Mouse (Mus musculus) subcutaneous adipose tissue, adult 2 months (tissue): Measurements from ENCODE around the gene Klrg1. TPM values are rescaled to one million over a fixed set of nuclear protein-coding genes. Genes with fewer than 3 reads are reported as not detected.

Experiments
- polyA plus RNA-seq: library from polyadenylated mRNA; depleted of rRNA; stranded (reverse); fragments of >200 nt; gene quantifications from 2 replicates; pipeline ENCODE4 v1.2.3, GENCODE M21; 2012; ENCODE audit warnings: low replicate concordance; rRNA removed

Gene Klrg1
- polyA plus RNA-seq: 0.42 and 1.6 TPM in 2 replicates

GRCm38 (mm10) chr6:122282782-122283181 lies at the start of gene Klrg1:
TSS of gene Klrg1 (minus strand) at chr6:122282882.

GRCm38 (mm10) chr6:122308505-122309393 lies 26.1 kb upstream of the Klrg1 start, which contains the start of gene M6pr:
TSS of gene M6pr (plus strand) at chr6:122308720.

Other genes starting within 250 kb of the Klrg1 start
- gene M6pr, start 25.8 kb upstream of the Klrg1 start, polyA plus RNA-seq: 97.5 and 101 TPM in 2 replicates
- 14.6 and 55.6 TPM in 2 replicates for gene Phc1, start 57.7 kb upstream of the Klrg1 start, polyA plus RNA-seq
- 0.11 and 0.49 TPM in 2 replicates for gene Rimklb, start 215.9 kb upstream of the Klrg1 start, polyA plus RNA-seq
- 392 and 474 TPM in 2 replicates for gene Mfap5, start 223.0 kb upstream of the Klrg1 start, polyA plus RNA-seq